Mouse (Mus musculus) bone marrow, adult 2 months (tissue): ENCODE measurements at regions not wholly inside any gene's neighbourhood (a gene's known extent, or its start where the extent isn't known, plus 50 kb on each side); places are given as distances from the start of the nearest gene placed in this dataset.

Experiments used
- CTCF ChIP-seq: fragments of 200-500 bp; IDR thresholded peaks from 2 replicates; pipeline ENCODE4 v1.5.1; 2011; ENCODE audit warnings: low read length, control low read depth; ENCODE audit not compliant: control insufficient read depth, insufficient read depth
- POLR2A ChIP-seq: fragments of 200-500 bp; IDR thresholded peaks from 2 replicates; pipeline ENCODE4 v1.6.1; 2011; ENCODE audit warnings: low read depth, mild to moderate bottlenecking, control low read depth, low read length, borderline replicate concordance; ENCODE audit not compliant: control insufficient read depth

- TF ChIP-seq POLR2A (no peak), CTCF (no peak)
Measured at GRCm38 (mm10) chr14:102016572-102016971, 286.8 kb downstream of the Lmo7 start.
